Mouse (Mus musculus) left cerebral cortex, postnatal 4 days (tissue): ENCODE data around the gene Gnaz. TPM values are rescaled to one million over a fixed set of nuclear protein-coding genes. Genes with fewer than 3 reads are reported as not detected.

ENCODE experiments used
- DNase-seq: peaks from one replicate; pipeline ENCODE4 v3.0.0-alpha.2; 2022
- intact Hi-C: fragments of 180-260 bp; cut with DNase I; formaldehyde crosslinking; loops from one replicate; pipeline ENCODE4 v1.15.1; 2025
- total RNA-seq, 2 experiments: library from RNA; stranded (reverse); gene quantifications; 2 replicates each; pipeline ENCODE4 v1.2.3; 2021

Gene Gnaz
- total RNA-seq, 2 experiments from 2014 or later: 134 to 150 TPM

- peak; percentile 76 for DNase-seq
- intact Hi-C loops: no loop called here
Measured at GRCm38 (mm10) chr10:75060217-75060842, 93.4 kb downstream of the Gnaz start, which contains the start of gene Bcr. TSS of gene Bcr (plus strand) at chr10:75060592.

GRCm38 (mm10) chr10:75060843-75061235 is 93.9 kb downstream of the Gnaz start:
- DNase-seq: peak; percentile 28
- intact Hi-C loops: no loop called here

- intact Hi-C loops: no loop called here
- peak; percentile 28 for DNase-seq
Measured at GRCm38 (mm10) chr10:75061341-75062188, 94.6 kb downstream of the Gnaz start.

GRCm38 (mm10) chr10:75062189-75062561 is 95.2 kb downstream of the Gnaz start:
- DNase-seq: peak; percentile 28
- intact Hi-C loops: no loop called here

GRCm38 (mm10) chr10:75062621-75063020 is 95.6 kb downstream of the Gnaz start:
- intact Hi-C loops: no loop called here

GRCm38 (mm10) chr10:75063301-75063965 is 96.5 kb downstream of the Gnaz start:
- no peak for DNase-seq
- intact Hi-C loops: no loop called here

More at GRCm38 (mm10) chr10:75062621-75063020, 95.6 kb downstream of the Gnaz start:
- no peak for DNase-seq

GRCm38 (mm10) chr10:75065691-75066090 is 98.7 kb downstream of the Gnaz start:
- intact Hi-C loops: no loop called here
- DNase-seq: no peak

Other genes starting within 250 kb of the Gnaz start
- gene Rsph14, start 65.4 kb downstream of the Gnaz start, total RNA-seq: under 1 TPM; 0.70 to 0.81 TPM
- 10 to 100 TPM; 35.5 to 36.1 TPM for gene Rab36, start 69.9 kb downstream of the Gnaz start, total RNA-seq
- 10 to 100 TPM; 91.0 to 94.5 TPM for gene Bcr, start 93.4 kb downstream of the Gnaz start, total RNA-seq
- gene Specc1l, start 244.9 kb downstream of the Gnaz start, total RNA-seq: 10 to 100 TPM; 53.3 to 58.4 TPM